39 mouse cellular contexts compared by ENCODE assay signal in the genomic region with DNA sequence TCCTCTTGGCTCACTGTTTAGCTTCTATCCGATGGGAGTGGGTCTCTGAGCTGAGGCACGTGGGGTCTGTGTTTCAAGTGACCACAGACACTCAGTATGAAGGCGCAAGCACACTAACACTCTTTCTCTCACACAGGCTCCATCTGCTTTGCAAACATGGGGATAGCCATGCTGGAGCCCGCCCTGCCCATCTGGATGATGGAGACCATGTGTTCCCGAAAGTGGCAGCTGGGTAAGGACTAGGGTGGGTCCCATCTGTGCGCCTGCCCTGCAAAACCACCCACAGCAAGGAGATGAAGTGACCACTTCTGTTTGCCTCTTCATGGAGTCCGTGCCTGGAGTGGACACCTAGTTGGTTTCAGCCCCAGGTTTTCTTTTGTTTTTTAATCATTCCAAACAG. TPM values are rescaled to one million over a fixed set of nuclear protein-coding genes. Genes with fewer than 3 reads are reported as not detected.
DNase-seq lines count a peak whose midpoint lies in the region; ATAC-seq lines count a peak whose summit lies in the region.
"Had no signal": no experiment of that assay in that cellular context is flagged by ENCODE, and none has a peak within 500 bp of the region (broad histone marks: within the 10 kb centered on the region; RNA-seq: fewer than 3 reads in every experiment).

No protein-coding gene starts in this region.

- ATAC-seq in hindbrain, embryonic 14.5 days (ENCODE audit: low FRiP score), result no peak
- ATAC-seq in liver, embryonic 11.5 days (replicated peaks; ENCODE audit: low FRiP score), result no peak
- no peak for ATAC-seq in liver, embryonic 12.5 days
- ATAC-seq in neural tube, embryonic 11.5 days (ENCODE audit: insufficient read depth, low FRiP score, low TSS enrichment), result no peak
- ATAC-seq: forebrain, embryonic 15.5 days; hindbrain, embryonic 16.5 days; intestine, embryonic 16.5 days; lung, postnatal 0 days had no signal

- H3K4me3 ChIP-seq in hindbrain, embryonic 10.5 days, result no peak overlapping the region
- no peak overlapping the region for H3K4me3 ChIP-seq in hindbrain, embryonic 14.5 days (replicated peaks; ENCODE audit: low read length)
- H3K4me3 ChIP-seq in liver, embryonic 11.5 days (ENCODE audit: low read depth, low read length), result no peak overlapping the region
- no peak overlapping the region for H3K4me3 ChIP-seq in liver, embryonic 12.5 days
- no peak overlapping the region for H3K4me3 ChIP-seq in neural tube, embryonic 11.5 days (ENCODE audit: low read depth, low read length)
- H3K4me3 ChIP-seq: forebrain, embryonic 10.5 days; forebrain, embryonic 15.5 days; heart, adult 2 months; heart, embryonic 13.5 days; megakaryocyte, embryonic 14.5 days; midbrain, embryonic 12.5 days; myocyte had no signal

- peak; percentile 22 for DNase-seq in embryo, embryonic 10 days (ENCODE audit: low spot score)
- DNase-seq in embryo, embryonic 9.5 days (ENCODE audit: extremely low spot score), result no peak
- peak; percentile 36 for DNase-seq in hindbrain, embryonic 10.5 days (ENCODE audit: low spot score)
- no peak for DNase-seq in hindbrain, embryonic 14.5 days (ENCODE audit: low spot score)
- peak; percentile 14 for DNase-seq in liver, embryonic 11.5 days (ENCODE audit: low spot score)
- DNase-seq in neural tube, embryonic 11.5 days (ENCODE audit: low spot score), result peak; percentile 48
- DNase-seq: adrenal gland, adult 8-10 months; cerebellum, adult 2 months; cerebellum, postnatal 25 days; gastrocnemius, postnatal 36 days; heart, adult 2 months; kidney, adult 9 months; kidney, postnatal 10 days; layer of hippocampus, postnatal 36 days; lung, adult 18-20 months; lung, postnatal 4 days; right cerebral cortex, adult 18-20 months; spleen, adult 18-20 months; thymus, postnatal 14 days had no signal

- peaks cover 8% of the 10 kb centered on the region; the same call in 1 of the 2 replicates for H3K4me1 ChIP-seq in hindbrain, embryonic 10.5 days (replicated peaks)
- no peaks in the 10 kb centered on the region for H3K4me1 ChIP-seq in hindbrain, embryonic 14.5 days (replicated peaks; ENCODE audit: control insufficient read depth, insufficient read depth, low read length)
- no peaks in the 10 kb centered on the region for H3K4me1 ChIP-seq in liver, embryonic 11.5 days (replicated peaks; ENCODE audit: control insufficient read depth, insufficient read depth, low read length)
- no peaks in the 10 kb centered on the region for H3K4me1 ChIP-seq in liver, embryonic 12.5 days
- no peaks in the 10 kb centered on the region for H3K4me1 ChIP-seq in neural tube, embryonic 11.5 days (ENCODE audit: control insufficient read depth, insufficient read depth, low read length)
- H3K4me1 ChIP-seq: forebrain, embryonic 10.5 days; forebrain, embryonic 15.5 days; midbrain, embryonic 12.5 days had no signal

- no peak overlapping the region for H3K9ac ChIP-seq in hindbrain, embryonic 14.5 days
- H3K9ac ChIP-seq in liver, embryonic 11.5 days (ENCODE audit: low read depth, low read length), result no peak overlapping the region
- no peak overlapping the region for H3K9ac ChIP-seq in liver, embryonic 12.5 days
- H3K9ac ChIP-seq in neural tube, embryonic 11.5 days (ENCODE audit: low read length), result no peak overlapping the region
- H3K9ac ChIP-seq: forebrain, embryonic 15.5 days; heart, embryonic 13.5 days; midbrain, embryonic 12.5 days had no signal

- peaks cover 4% of the 10 kb centered on the region; the same call in 1 of the 2 replicates for H3K27me3 ChIP-seq in hindbrain, embryonic 10.5 days (ENCODE audit: insufficient read depth, poor library complexity, severe bottlenecking)
- no peaks in the 10 kb centered on the region for H3K27me3 ChIP-seq in hindbrain, embryonic 14.5 days (ENCODE audit: control insufficient read depth, insufficient read depth, low read length)
- H3K27me3 ChIP-seq in liver, embryonic 11.5 days (replicated peaks; ENCODE audit: control insufficient read depth, insufficient read depth, low read length), result no peaks in the 10 kb centered on the region
- H3K27me3 ChIP-seq in liver, embryonic 12.5 days (replicated peaks), result no peaks in the 10 kb centered on the region
- H3K27me3 ChIP-seq in neural tube, embryonic 11.5 days (ENCODE audit: control insufficient read depth, insufficient read depth, low read length), result no peaks in the 10 kb centered on the region
- H3K27me3 ChIP-seq: forebrain, embryonic 15.5 days; heart, embryonic 13.5 days; megakaryocyte, embryonic 14.5 days had no signal

- WGBS in hindbrain, embryonic 10.5 days, result 84% methylated on average over 7 of the region's 7 CpGs
- WGBS in hindbrain, embryonic 14.5 days, result 68% methylated on average over 7 of the region's 7 CpGs
- 92% methylated on average over 7 of the region's 7 CpGs for WGBS in liver, embryonic 11.5 days
- 82% methylated on average over 7 of the region's 7 CpGs for WGBS in liver, embryonic 12.5 days (ENCODE audit: insufficient replicate concordance)
- WGBS in neural tube, embryonic 11.5 days, result 74% methylated on average over 7 of the region's 7 CpGs

- H3K9me3 ChIP-seq in hindbrain, embryonic 10.5 days, result no peaks in the 10 kb centered on the region
- no peaks in the 10 kb centered on the region for H3K9me3 ChIP-seq in hindbrain, embryonic 14.5 days (ENCODE audit: control insufficient read depth, low read length)
- H3K9me3 ChIP-seq in liver, embryonic 11.5 days (ENCODE audit: control insufficient read depth, low read length), result no peaks in the 10 kb centered on the region
- no peaks in the 10 kb centered on the region for H3K9me3 ChIP-seq in liver, embryonic 12.5 days (replicated peaks)
- H3K9me3 ChIP-seq in neural tube, embryonic 11.5 days (ENCODE audit: control insufficient read depth, low read length), result no peaks in the 10 kb centered on the region
- H3K9me3 ChIP-seq: forebrain, embryonic 10.5 days; forebrain, embryonic 15.5 days; midbrain, embryonic 12.5 days had no signal

- no peak overlapping the region for H3K27ac ChIP-seq in hindbrain, embryonic 10.5 days
- no peak overlapping the region for H3K27ac ChIP-seq in hindbrain, embryonic 14.5 days
- H3K27ac ChIP-seq in liver, embryonic 11.5 days (ENCODE audit: low read depth, low read length), result no peak overlapping the region
- H3K27ac ChIP-seq in liver, embryonic 12.5 days, result no peak overlapping the region
- no peak overlapping the region for H3K27ac ChIP-seq in neural tube, embryonic 11.5 days (ENCODE audit: low read depth, low read length)
- H3K27ac ChIP-seq: forebrain, embryonic 10.5 days; forebrain, embryonic 15.5 days; heart, adult 2 months; heart, embryonic 13.5 days; midbrain, embryonic 12.5 days had no signal

- H3K36me3 ChIP-seq in hindbrain, embryonic 10.5 days, result peaks cover 12% of the 10 kb centered on the region
- H3K36me3 ChIP-seq in hindbrain, embryonic 14.5 days (replicated peaks; ENCODE audit: control insufficient read depth, insufficient read depth), result no peaks in the 10 kb centered on the region
- H3K36me3 ChIP-seq in liver, embryonic 11.5 days (ENCODE audit: control insufficient read depth, insufficient read depth, low read length), result no peaks in the 10 kb centered on the region
- H3K36me3 ChIP-seq in liver, embryonic 12.5 days, result 0 out of 2 replicates have a peak, but pooled peaks cover 5% of the 10 kb centered on the region
- H3K36me3 ChIP-seq in neural tube, embryonic 11.5 days (ENCODE audit: control insufficient read depth, insufficient read depth, low read length), result no peaks in the 10 kb centered on the region; the same call in 1 of the 2 replicates
- H3K36me3 ChIP-seq: midbrain, embryonic 12.5 days had no signal

- no peak overlapping the region for H3K4me2 ChIP-seq in hindbrain, embryonic 14.5 days (replicated peaks)
- no peak overlapping the region for H3K4me2 ChIP-seq in liver, embryonic 11.5 days
- no peak overlapping the region for H3K4me2 ChIP-seq in liver, embryonic 12.5 days
- no peak overlapping the region for H3K4me2 ChIP-seq in neural tube, embryonic 11.5 days (ENCODE audit: low read depth)
- H3K4me2 ChIP-seq: forebrain, embryonic 15.5 days; heart, embryonic 13.5 days; midbrain, embryonic 12.5 days had no signal

RNA-seq across cellular contexts. Expression of a gene that starts 15.7 kb away (rescaled TPM):
- 11.7 and 13.6 TPM in 2 replicates for polyA plus RNA-seq in hindbrain, embryonic 10.5 days (2016; fragmentation: Nextera tagmentation; extraction: Ambion mirVana)
- polyA plus RNA-seq in hindbrain, embryonic 14.5 days (2014; fragmentation: Nextera tagmentation; extraction: Ambion mirVana), result 17.7 and 19.8 TPM in 2 replicates
- 9.6 and 10.1 TPM in 2 replicates for polyA plus RNA-seq in liver, embryonic 11.5 days (2014; fragmentation: Nextera tagmentation; extraction: Ambion mirVana)
- 5.1 and 6.0 TPM in 2 replicates for polyA plus RNA-seq in liver, embryonic 12.5 days (2016; fragmentation: Nextera tagmentation; extraction: Ambion mirVana)
- polyA plus RNA-seq in neural tube, embryonic 11.5 days (2014; fragmentation: Nextera tagmentation; extraction: Ambion mirVana), result 14.9 and 15.9 TPM in 2 replicates

RNA-seq across cellular contexts. Expression of a gene that starts 45.7 kb away (rescaled TPM):
- 3.3 and 17.4 TPM in 2 replicates for polyA plus RNA-seq in hindbrain, embryonic 10.5 days (2016; fragmentation: Nextera tagmentation; extraction: Ambion mirVana)
- polyA plus RNA-seq in hindbrain, embryonic 14.5 days (2014; fragmentation: Nextera tagmentation; extraction: Ambion mirVana), result 16.6 and 17.1 TPM in 2 replicates
- 63.6 and 85.2 TPM in 2 replicates for polyA plus RNA-seq in liver, embryonic 11.5 days (2014; fragmentation: Nextera tagmentation; extraction: Ambion mirVana)
- 8.7 and 15.2 TPM in 2 replicates for polyA plus RNA-seq in liver, embryonic 12.5 days (2016; fragmentation: Nextera tagmentation; extraction: Ambion mirVana)
- 29.1 and 41.2 TPM in 2 replicates for polyA plus RNA-seq in neural tube, embryonic 11.5 days (2014; fragmentation: Nextera tagmentation; extraction: Ambion mirVana)

RNA-seq across cellular contexts. Expression of a gene that starts 57.3 kb away (rescaled TPM):
- polyA plus RNA-seq in hindbrain, embryonic 10.5 days (2016; fragmentation: Nextera tagmentation; extraction: Ambion mirVana), result not detected in 2 replicates
- polyA plus RNA-seq in hindbrain, embryonic 14.5 days (2014; fragmentation: Nextera tagmentation; extraction: Ambion mirVana), result not detected in 2 replicates
- not detected in 2 replicates for polyA plus RNA-seq in liver, embryonic 11.5 days (2014; fragmentation: Nextera tagmentation; extraction: Ambion mirVana)
- not detected in 2 replicates for polyA plus RNA-seq in liver, embryonic 12.5 days (2016; fragmentation: Nextera tagmentation; extraction: Ambion mirVana)
- not detected in 2 replicates for polyA plus RNA-seq in neural tube, embryonic 11.5 days (2014; fragmentation: Nextera tagmentation; extraction: Ambion mirVana)
- polyA plus RNA-seq: cerebellum, adult 2 months; embryonic facial prominence, embryonic 11.5 days; forebrain, embryonic 10.5 days; forebrain, embryonic 15.5 days; frontal cortex, adult 2 months; G1E; heart, adult 2 months; heart, embryonic 13.5 days; intestine, embryonic 16.5 days; large intestine, adult 2 months; limb, embryonic 11.5 days; liver, adult 2 months; lung, postnatal 0 days; midbrain, embryonic 12.5 days; midbrain, postnatal 0 days; myocyte; neural tube, embryonic 14.5 days; stomach, embryonic 16.5 days; urinary bladder, adult 2 months had no signal

Comparison
In these comparisons a context has a peak if more than half of its experiments do, and no peak if none do; other contexts are left out.
1. DNase-seq: peak in embryo, embryonic 10 days (single experiment), hindbrain, embryonic 10.5 days (single experiment), liver, embryonic 11.5 days (single experiment) and neural tube, embryonic 11.5 days (single experiment); none in embryo, embryonic 9.5 days (single experiment) and hindbrain, embryonic 14.5 days (single experiment).